Comparison of ENCODE assay signal across 16 mouse cellular contexts in genomic region chr10:8960964-8961675, GRCm38 (mm10).
DNase-seq lines count a peak whose midpoint lies in the region; ATAC-seq lines count a peak whose summit lies in the region.
"Had no signal": no experiment of that assay in that cellular context is flagged by ENCODE, and none has a peak within 500 bp of the region (broad histone marks: within the 10 kb centered on the region; RNA-seq: fewer than 3 reads in every experiment).

No protein-coding gene starts in this region.

- peak; percentile 15 for DNase-seq in hindbrain, embryonic 11.5 days (ENCODE audit: low spot score)
- no peak for DNase-seq in hindbrain, embryonic 14.5 days (ENCODE audit: low spot score)
- DNase-seq in right cerebral cortex, postnatal 10 days (ENCODE audit: low spot score in 2 of 2): peak; percentile 35 to 37
- DNase-seq in right cerebral cortex, postnatal 25 days: no peak
- DNase-seq in midbrain, embryonic 14.5 days: peak; percentile 65
- no peak for DNase-seq in spleen, postnatal 10 days (ENCODE audit: low spot score in 2 of 2)
- DNase-seq in liver, embryonic 11.5 days (ENCODE audit: low spot score): no peak
- DNase-seq: cerebellum, adult 9-10 months; gastrocnemius, postnatal 10 days; kidney, postnatal 25 days; layer of hippocampus, postnatal 36 days; lung, embryonic 14.5 days had no signal

- WGBS in hindbrain, embryonic 11.5 days: 81% methylated on average over 10 of the region's 10 CpGs
- WGBS in hindbrain, embryonic 14.5 days: 64% methylated on average over 10 of the region's 10 CpGs
- 63% methylated on average over 10 of the region's 10 CpGs for WGBS in midbrain, embryonic 14.5 days
- 69% methylated on average over 10 of the region's 10 CpGs for WGBS in liver, embryonic 11.5 days

- H3K9me3 ChIP-seq in hindbrain, embryonic 11.5 days (ENCODE audit: control insufficient read depth, low read length): no peaks in the 10 kb centered on the region
- no peaks in the 10 kb centered on the region for H3K9me3 ChIP-seq in hindbrain, embryonic 14.5 days (ENCODE audit: control insufficient read depth, low read length)
- H3K9me3 ChIP-seq in midbrain, embryonic 14.5 days (ENCODE audit: control insufficient read depth, low read length): no peaks in the 10 kb centered on the region
- no peaks in the 10 kb centered on the region for H3K9me3 ChIP-seq in liver, embryonic 11.5 days (ENCODE audit: control insufficient read depth, low read length)
- H3K9me3 ChIP-seq: embryonic facial prominence, embryonic 15.5 days; heart, embryonic 15.5 days; limb, embryonic 15.5 days had no signal

- H3K9ac ChIP-seq in hindbrain, embryonic 11.5 days (ENCODE audit: low read depth, low read length): no peak overlapping the region
- no peak overlapping the region for H3K9ac ChIP-seq in hindbrain, embryonic 14.5 days
- no peak overlapping the region for H3K9ac ChIP-seq in midbrain, embryonic 14.5 days (replicated peaks; ENCODE audit: low read length)
- no peak overlapping the region for H3K9ac ChIP-seq in liver, embryonic 11.5 days (ENCODE audit: low read depth, low read length)
- H3K9ac ChIP-seq: embryonic facial prominence, embryonic 15.5 days; heart, embryonic 15.5 days; limb, embryonic 15.5 days; lung, embryonic 14.5 days had no signal

- H3K36me3 ChIP-seq in hindbrain, embryonic 11.5 days (ENCODE audit: control insufficient read depth, insufficient read depth, low read length): no peaks in the 10 kb centered on the region
- no peaks in the 10 kb centered on the region for H3K36me3 ChIP-seq in hindbrain, embryonic 14.5 days (replicated peaks; ENCODE audit: control insufficient read depth, insufficient read depth)
- H3K36me3 ChIP-seq in midbrain, embryonic 14.5 days (ENCODE audit: control insufficient read depth, insufficient read depth, low read length): no peaks in the 10 kb centered on the region
- H3K36me3 ChIP-seq in liver, embryonic 11.5 days (ENCODE audit: control insufficient read depth, insufficient read depth, low read length): no peaks in the 10 kb centered on the region
- H3K36me3 ChIP-seq: embryonic facial prominence, embryonic 15.5 days; heart, embryonic 15.5 days; limb, embryonic 15.5 days had no signal

- no peak overlapping the region for H3K27ac ChIP-seq in hindbrain, embryonic 11.5 days (ENCODE audit: low read depth, low read length)
- H3K27ac ChIP-seq in hindbrain, embryonic 14.5 days: no peak overlapping the region; the same call in 1 of the 2 replicates
- peak overlapping the region; percentile 41; the same call in 1 of the 2 replicates for H3K27ac ChIP-seq in midbrain, embryonic 14.5 days (replicated peaks; ENCODE audit: low read depth, low read length)
- no peak overlapping the region for H3K27ac ChIP-seq in liver, embryonic 11.5 days (ENCODE audit: low read depth, low read length)
- H3K27ac ChIP-seq: embryonic facial prominence, embryonic 15.5 days; heart, embryonic 15.5 days; limb, embryonic 15.5 days had no signal

- ATAC-seq in hindbrain, embryonic 11.5 days (ENCODE audit: low FRiP score): no peak
- ATAC-seq in hindbrain, embryonic 14.5 days (ENCODE audit: low FRiP score): no peak
- ATAC-seq in midbrain, embryonic 14.5 days (ENCODE audit: low FRiP score, low TSS enrichment): no peak
- no peak for ATAC-seq in liver, embryonic 11.5 days (replicated peaks; ENCODE audit: low FRiP score)
- ATAC-seq: CD4-positive, CD25-positive, alpha-beta regulatory T cell, adult 4 months had no signal

- H3K27me3 ChIP-seq in hindbrain, embryonic 11.5 days (ENCODE audit: control insufficient read depth, insufficient read depth, low read length): no peaks in the 10 kb centered on the region
- no peaks in the 10 kb centered on the region for H3K27me3 ChIP-seq in hindbrain, embryonic 14.5 days (ENCODE audit: control insufficient read depth, insufficient read depth, low read length)
- no peaks in the 10 kb centered on the region for H3K27me3 ChIP-seq in midbrain, embryonic 14.5 days (ENCODE audit: control insufficient read depth, insufficient read depth, low read length)
- H3K27me3 ChIP-seq in liver, embryonic 11.5 days (replicated peaks; ENCODE audit: control insufficient read depth, insufficient read depth, low read length): no peaks in the 10 kb centered on the region
- H3K27me3 ChIP-seq: embryonic facial prominence, embryonic 15.5 days; heart, embryonic 15.5 days; limb, embryonic 15.5 days had no signal

- H3K4me3 ChIP-seq in hindbrain, embryonic 11.5 days (ENCODE audit: low read depth, low read length): no peak overlapping the region
- no peak overlapping the region for H3K4me3 ChIP-seq in hindbrain, embryonic 14.5 days (replicated peaks; ENCODE audit: low read length)
- no peak overlapping the region for H3K4me3 ChIP-seq in midbrain, embryonic 14.5 days (replicated peaks; ENCODE audit: low read depth, low read length)
- H3K4me3 ChIP-seq in liver, embryonic 11.5 days (ENCODE audit: low read depth, low read length): no peak overlapping the region
- H3K4me3 ChIP-seq: embryonic facial prominence, embryonic 15.5 days; heart, embryonic 15.5 days; limb, embryonic 15.5 days had no signal

- H3K4me2 ChIP-seq in hindbrain, embryonic 11.5 days (replicated peaks; ENCODE audit: low read depth, low read length): no peak overlapping the region
- no peak overlapping the region for H3K4me2 ChIP-seq in hindbrain, embryonic 14.5 days (replicated peaks)
- no peak overlapping the region for H3K4me2 ChIP-seq in midbrain, embryonic 14.5 days (ENCODE audit: low read length)
- H3K4me2 ChIP-seq in liver, embryonic 11.5 days: no peak overlapping the region
- H3K4me2 ChIP-seq: embryonic facial prominence, embryonic 15.5 days; heart, embryonic 15.5 days; limb, embryonic 15.5 days; lung, embryonic 14.5 days had no signal

- H3K4me1 ChIP-seq in hindbrain, embryonic 11.5 days (replicated peaks; ENCODE audit: control insufficient read depth, insufficient read depth, low read length): no peaks in the 10 kb centered on the region
- H3K4me1 ChIP-seq in hindbrain, embryonic 14.5 days (replicated peaks; ENCODE audit: control insufficient read depth, insufficient read depth, low read length): peaks cover 7% of the 10 kb centered on the region; the same call in 1 of the 2 replicates
- H3K4me1 ChIP-seq in midbrain, embryonic 14.5 days (ENCODE audit: control insufficient read depth, insufficient read depth, low read length): peaks cover 2% of the 10 kb centered on the region; the same call in 1 of the 2 replicates
- no peaks in the 10 kb centered on the region for H3K4me1 ChIP-seq in liver, embryonic 11.5 days (replicated peaks; ENCODE audit: control insufficient read depth, insufficient read depth, low read length)
- H3K4me1 ChIP-seq: heart, embryonic 15.5 days had no signal

Comparison
In these comparisons a context has a peak if more than half of its experiments do, and no peak if none do; other contexts are left out.
1. DNase-seq: peak in hindbrain, embryonic 11.5 days (single experiment), right cerebral cortex, postnatal 10 days (2 of 2) and midbrain, embryonic 14.5 days (single experiment); none in hindbrain, embryonic 14.5 days (single experiment), right cerebral cortex, postnatal 25 days (single experiment), spleen, postnatal 10 days (0 of 2) and liver, embryonic 11.5 days (single experiment).